Mouse (Mus musculus): ENCODE results near the gene Spats1.
"Not testable (repeated sequence)": the region's sequence is repeated elsewhere in the genome, so short reads cannot be mapped to it uniquely, and the experiment has no call there.

Gene Spats1

DNA sequence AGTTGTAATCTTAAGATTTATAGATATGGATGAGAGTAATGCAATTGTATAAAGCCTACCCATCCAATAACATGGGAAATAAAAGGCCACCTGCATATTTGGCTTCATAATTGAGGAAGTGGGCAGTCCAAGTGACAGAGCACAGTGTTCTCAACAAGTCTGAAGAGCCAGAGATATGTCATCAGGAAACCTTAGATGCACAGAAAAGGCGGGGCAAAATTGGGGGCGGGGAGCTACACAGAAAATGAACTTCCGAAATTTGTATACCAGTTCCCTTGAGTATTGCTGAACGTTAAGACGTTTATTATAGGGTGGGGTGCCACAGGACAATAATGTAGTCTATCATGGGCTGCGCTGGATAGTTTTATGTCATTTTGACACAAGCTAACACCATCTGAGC lies 25.1 kb downstream of the Spats1 start:
- no peak for ATAC-seq (ENCODE audit: insufficient number of reproducible peaks, low FRiP score, low TSS enrichment)

DNA sequence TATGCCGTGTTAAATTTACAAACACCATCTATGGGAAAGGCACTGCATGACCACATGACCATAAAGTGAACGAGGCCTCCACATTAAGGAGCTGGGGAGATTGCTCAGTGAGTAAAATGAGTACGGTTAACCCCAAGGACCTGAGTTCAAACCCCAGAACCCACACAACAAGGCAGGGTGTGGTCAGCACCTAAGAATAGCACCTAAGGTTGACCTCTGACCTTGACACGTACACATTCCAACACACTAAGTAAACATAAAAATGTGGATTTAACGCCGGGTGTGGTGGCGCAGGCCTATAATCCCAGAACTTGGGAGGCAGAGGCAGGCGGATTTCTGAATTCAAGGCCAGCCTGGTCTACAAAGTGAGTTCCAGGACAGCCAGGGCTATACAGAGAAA lies 25.6 kb downstream of the Spats1 start:
- ATAC-seq (ENCODE audit: insufficient number of reproducible peaks, low FRiP score, low TSS enrichment) = no peak

DNA sequence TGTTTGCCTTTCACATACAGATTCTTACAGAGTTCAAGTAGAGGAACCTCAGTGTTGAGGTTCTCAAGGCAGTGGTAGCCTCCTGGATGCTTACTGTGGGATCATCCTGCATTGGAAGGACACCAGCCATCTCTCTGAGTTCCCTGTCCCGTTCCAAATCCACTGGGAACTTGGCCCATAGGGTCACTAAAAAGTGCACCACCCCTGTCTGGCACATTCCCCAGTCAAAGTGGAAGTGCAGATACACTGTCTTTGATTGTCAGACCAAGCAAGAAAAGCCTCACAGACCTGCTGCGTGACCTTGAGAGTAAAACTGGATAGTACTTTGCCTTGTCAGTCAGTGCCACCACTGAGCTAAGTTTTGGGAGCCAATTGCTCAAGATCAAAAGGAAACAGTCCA lies 28.2 kb downstream of the Spats1 start:
- no peak for ATAC-seq (ENCODE audit: insufficient number of reproducible peaks, low FRiP score, low TSS enrichment)

DNA sequence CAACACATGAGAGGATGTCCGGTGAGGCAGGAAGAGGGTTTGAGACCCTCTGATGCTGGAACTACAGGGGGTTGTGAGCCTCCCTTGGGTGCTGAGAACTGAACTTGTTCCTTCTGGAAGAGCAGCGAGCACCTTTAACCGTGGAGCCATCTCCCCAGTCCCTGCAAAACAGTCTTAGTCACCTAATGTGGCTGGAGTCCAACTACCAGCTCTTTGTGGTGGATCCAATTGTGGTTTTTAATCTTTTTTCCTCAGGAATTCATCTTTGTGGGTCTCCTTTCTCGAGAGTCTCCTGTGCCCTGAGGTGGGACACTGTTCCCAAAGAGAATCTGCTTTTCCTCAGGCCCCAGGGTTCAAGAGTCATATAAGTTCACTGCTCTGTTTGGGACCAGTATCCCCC lies 29.3 kb downstream of the Spats1 start:
- no peak for ATAC-seq (ENCODE audit: insufficient number of reproducible peaks, low FRiP score, low TSS enrichment)

DNA sequence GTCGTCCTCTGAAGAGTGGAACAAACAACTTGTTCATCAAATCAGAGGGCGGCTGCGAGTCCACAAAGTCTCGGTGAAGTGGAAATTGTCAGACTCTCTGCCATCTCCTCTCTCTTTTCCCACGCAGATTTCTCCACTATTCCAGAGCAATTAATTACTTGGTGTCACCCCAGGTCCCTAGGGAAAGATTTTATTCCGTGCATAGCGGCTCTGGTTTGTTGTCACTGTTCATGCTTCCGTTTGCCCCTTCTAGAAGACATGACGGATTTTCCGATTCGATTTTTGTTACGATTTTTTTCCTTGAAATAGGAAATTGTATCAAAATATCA lies 41.0 kb downstream of the Spats1 start:
- ATAC-seq (ENCODE audit: insufficient number of reproducible peaks, low FRiP score, low TSS enrichment) = 0 out of 2 replicates have a peak, but pooled peaks have one; percentile 5

DNA sequence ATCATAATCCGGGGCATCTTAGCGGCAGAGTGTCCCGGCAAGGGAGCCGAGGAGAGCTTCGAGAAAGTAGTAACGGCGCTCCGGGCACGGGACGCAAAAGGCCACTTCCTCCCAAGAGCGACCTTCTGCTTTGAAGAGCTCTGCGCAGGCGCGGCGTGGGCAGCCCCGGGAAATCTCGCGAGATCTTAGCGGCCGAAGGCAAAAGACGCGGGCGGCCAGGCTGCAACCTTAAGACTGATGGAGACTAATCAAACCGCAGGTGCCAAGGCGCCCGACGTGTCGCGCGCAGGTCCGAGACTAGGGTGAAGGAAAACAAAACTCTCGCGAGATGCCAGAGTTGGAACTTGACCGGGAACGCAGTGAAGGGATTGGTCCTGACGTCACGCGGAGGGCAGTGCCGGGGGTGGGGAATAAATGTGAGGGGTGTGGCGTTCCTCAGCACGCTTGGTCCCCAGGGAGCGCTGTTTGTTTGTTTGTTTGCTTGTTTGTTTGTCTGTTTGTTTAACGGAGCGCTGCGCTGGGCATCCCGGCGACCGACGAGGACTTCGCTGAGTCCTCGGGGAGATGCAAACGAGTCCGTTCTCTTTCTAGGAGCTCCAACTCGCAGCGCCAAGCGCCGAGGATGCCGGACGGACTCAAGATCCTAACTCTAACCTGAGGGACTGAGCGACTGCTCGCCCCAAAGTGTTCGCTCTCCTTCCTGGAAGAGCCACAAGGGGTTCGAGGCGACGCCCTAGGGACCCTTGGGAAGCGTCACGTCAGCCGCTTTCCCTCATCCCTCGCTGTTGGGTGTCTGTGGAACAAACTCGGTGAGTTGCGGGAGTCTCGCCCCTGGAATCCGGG lies 41.6 kb downstream of the Spats1 start, which contains the start of gene Cdc5l:
Gene Cdc5l (minus strand): TSS at position 319 of the 843 bp plus-strand sequence.
- ATAC-seq (ENCODE audit: insufficient number of reproducible peaks, low FRiP score, low TSS enrichment) = peak; percentile 98

DNA sequence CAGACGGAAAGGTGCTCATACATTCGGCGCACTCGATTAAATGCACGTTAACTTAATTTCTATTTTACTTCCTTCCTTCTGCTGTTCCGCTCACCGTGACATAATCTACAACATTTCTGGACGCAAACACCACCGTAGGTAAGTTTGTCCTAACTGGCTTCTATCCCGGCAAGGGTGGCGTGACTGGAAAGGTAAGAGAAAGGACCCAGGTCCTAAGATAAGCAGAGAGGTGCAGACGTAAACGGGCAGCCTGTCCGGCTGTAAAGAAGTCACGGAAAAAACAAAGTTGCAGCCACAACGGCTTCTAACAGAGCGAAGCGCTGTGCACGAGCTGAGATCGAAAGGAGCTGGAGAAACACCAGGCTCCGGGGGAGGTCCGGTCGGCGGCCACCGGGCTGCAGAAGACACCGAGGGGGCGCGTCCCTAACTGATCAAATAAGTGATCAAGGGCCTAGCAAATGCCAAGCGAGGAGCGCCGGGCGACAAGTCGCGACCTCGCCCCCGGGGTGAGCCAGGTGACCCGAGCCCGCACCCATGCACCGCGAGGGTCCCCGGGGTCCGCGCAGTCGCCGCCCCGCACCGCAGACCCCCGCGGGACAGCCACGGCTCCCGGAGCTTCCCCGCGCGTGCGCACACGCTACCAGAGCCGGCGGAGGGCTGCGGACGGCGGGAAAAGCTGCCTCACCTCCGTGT lies 42.4 kb downstream of the Spats1 start:
- ATAC-seq (ENCODE audit: insufficient number of reproducible peaks, low FRiP score, low TSS enrichment) = 0 out of 2 replicates have a peak, but pooled peaks have one; percentile 11

DNA sequence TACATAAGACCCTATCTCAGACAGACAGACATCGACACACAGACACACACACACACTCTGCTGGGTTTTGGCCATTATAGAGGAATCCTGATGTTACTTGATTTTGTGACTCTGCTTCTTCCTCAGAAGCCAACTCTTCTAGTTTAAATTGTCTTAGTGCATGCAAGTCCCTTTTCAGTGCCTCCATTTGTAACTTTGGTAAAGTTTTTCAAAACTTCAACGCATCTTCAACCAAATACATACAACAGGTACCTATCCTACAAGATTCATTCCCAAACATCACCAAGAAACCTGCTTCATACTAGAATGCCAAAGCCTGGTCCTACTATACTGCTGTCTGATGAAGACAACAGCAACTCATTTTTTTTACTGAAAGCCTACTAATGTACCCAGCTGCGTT lies 43.2 kb downstream of the Spats1 start:
- ATAC-seq (ENCODE audit: insufficient number of reproducible peaks, low FRiP score, low TSS enrichment) = no peak

DNA sequence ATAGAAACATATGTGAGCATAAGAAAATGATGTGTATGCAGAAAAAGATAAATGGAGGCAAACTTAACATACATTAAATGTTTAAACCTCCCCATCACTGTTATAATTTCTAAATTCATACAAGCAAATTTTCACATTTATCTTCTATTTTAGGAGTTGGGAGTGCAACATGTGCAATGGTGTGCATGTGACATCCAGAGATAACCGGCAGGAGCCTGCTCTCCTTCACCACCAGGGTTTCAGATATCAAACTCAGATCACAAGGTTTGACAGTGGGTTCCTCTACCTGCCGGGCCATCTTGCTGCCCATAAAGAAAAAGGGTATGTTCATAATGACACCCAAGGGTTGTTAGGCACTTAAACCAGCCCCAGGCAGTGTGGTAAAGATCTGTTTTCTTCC lies 57.8 kb downstream of the Spats1 start:
- no peak for ATAC-seq (ENCODE audit: insufficient number of reproducible peaks, low FRiP score, low TSS enrichment)

DNA sequence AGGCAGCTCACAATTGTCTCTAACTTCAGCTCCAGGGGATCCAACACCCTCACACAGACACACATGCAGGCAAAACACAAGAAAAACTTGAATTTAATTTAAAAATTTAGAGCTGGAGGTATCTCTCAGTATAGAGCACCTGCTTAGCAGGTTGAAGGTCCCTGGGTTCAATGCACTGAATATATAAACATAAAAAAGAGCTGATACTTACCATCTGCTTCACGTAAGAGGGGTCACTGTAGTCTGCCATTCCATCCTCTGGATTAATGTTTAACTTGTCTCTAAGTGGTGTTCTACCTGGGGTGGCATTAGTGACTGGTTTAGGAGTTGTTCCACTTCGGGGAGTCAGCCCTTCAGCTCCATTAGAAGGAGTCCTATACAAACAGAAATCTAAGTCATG lies 63.6 kb downstream of the Spats1 start:
- ATAC-seq (ENCODE audit: insufficient number of reproducible peaks, low FRiP score, low TSS enrichment) = not testable (repeated sequence)

- ATAC-seq (ENCODE audit: insufficient number of reproducible peaks, low FRiP score, low TSS enrichment) = no peak
Observed at GRCm38 (mm10) chr17:45408719-45409118, 66.5 kb downstream of the Spats1 start.

DNA sequence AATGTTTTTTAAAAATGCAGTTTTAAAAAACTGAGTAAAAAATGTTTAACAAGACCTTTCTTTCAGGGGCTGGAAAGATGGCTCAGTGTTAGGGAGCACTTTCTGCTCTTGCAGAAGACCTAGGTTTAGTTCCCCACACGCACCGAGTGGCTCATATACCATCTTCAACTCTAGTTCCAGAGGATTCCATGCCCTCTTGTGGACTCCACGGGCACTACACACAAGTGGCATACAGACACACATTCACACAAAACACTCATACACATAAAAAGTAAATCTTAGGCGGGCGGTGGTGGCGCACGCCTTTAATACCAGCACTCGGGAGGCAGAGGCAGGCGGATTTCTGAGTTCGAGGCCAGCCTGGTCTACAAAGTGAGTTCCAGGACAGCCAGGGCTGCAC lies 68.9 kb downstream of the Spats1 start:
- ATAC-seq (ENCODE audit: insufficient number of reproducible peaks, low FRiP score, low TSS enrichment) = no peak

DNA sequence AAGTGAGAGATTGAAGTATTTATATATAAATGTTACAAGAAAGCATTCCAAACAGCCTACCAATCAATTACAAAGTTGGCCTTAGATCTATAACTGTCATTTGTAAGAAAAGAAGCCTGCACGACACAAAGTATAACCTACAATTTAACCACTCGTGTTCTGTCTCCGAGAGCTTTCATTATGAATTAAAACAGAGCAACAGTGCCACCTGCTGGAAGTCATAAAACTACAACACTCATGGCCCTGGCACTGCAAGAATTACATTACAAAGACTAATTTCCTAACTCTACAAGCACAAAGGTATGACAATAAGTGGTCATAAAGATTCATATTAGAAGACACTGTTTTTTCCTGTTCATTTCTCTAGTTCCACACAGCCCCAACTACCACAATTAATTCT lies 72.0 kb downstream of the Spats1 start:
- ATAC-seq (ENCODE audit: insufficient number of reproducible peaks, low FRiP score, low TSS enrichment) = no peak

DNA sequence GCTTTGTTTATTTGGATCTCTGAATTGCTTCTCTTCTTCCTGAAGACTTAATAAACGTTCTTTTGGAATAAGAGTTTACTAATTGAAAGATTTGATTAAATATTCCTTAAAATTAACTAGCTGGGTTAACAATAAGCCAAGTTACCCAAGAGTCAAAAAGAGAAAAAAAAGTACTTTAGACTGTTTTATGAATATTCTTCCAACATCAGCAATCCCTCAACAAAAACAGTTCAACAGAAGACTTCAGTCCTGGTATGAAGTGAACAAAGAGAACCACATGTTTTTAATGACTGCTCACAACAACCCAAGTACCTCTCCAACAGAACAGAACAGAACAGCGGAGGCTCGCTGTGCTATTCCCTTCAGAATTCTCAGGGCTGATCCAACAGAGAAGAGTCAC lies 72.6 kb downstream of the Spats1 start:
- ATAC-seq (ENCODE audit: insufficient number of reproducible peaks, low FRiP score, low TSS enrichment) = no peak

DNA sequence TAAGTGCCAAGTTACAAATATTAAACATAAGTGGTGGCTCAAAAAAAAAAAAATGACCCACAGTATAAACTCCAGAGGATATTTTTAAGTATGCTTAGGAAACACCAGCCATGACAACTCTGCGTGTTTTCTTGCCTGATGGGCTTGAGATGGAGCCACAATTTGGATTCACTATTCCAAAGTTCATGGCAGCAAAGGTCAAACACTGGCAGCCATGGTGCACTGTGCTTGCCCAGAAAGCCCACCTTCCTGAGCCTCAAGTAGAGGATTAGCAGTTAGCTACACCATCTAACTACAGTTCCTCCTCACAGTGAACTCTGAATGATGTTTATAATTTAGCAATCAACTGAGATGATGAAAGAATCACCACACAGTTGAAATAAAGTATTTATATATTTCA lies 73.1 kb downstream of the Spats1 start:
- no peak for ATAC-seq (ENCODE audit: insufficient number of reproducible peaks, low FRiP score, low TSS enrichment)

- no peak for ATAC-seq (ENCODE audit: insufficient number of reproducible peaks, low FRiP score, low TSS enrichment)
Observed at GRCm38 (mm10) chr17:45401126-45401905, 73.9 kb downstream of the Spats1 start.

GRCm38 (mm10) chr17:45398021-45398420 lies 77.2 kb downstream of the Spats1 start:
- ATAC-seq (ENCODE audit: insufficient number of reproducible peaks, low FRiP score, low TSS enrichment) = no peak

GRCm38 (mm10) chr17:45397541-45397940 lies 77.7 kb downstream of the Spats1 start:
- ATAC-seq (ENCODE audit: insufficient number of reproducible peaks, low FRiP score, low TSS enrichment) = no peak

- ATAC-seq (ENCODE audit: insufficient number of reproducible peaks, low FRiP score, low TSS enrichment) = no peak
Observed at GRCm38 (mm10) chr17:45394612-45395011, 80.6 kb downstream of the Spats1 start.

- no peak for ATAC-seq (ENCODE audit: insufficient number of reproducible peaks, low FRiP score, low TSS enrichment)
Observed at GRCm38 (mm10) chr17:45393765-45394164, 81.5 kb downstream of the Spats1 start.
